Comparison of ENCODE assay signal across 8 mouse cellular contexts in the genomic region with DNA sequence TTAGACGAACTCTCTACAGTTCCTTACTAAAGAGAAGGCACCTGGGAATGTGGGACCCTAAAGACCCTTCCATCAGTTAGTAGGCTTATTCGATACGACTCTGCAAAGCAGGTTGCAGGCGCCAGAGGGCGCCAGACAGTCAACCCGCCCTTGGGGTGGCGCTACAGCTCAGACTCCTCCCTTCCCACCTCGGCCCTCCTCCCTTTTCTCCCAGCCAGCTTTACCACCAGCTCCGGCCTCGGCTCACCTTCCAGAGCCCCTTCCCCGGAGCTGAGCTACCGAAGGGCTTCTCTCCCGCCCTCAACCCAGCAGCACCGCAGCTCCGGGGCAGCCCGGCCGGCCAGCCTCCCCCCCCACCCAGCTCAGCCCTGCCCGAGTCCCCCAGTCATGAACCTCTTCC. TPM values are rescaled to one million over a fixed set of nuclear protein-coding genes. Genes with fewer than 3 reads are reported as not detected.
DNase-seq lines count a peak whose midpoint lies in the region; ATAC-seq lines count a peak whose summit lies in the region.

Gene Kdelr1, plus strand, starts transcription at position 149 of the 400 bp plus-strand sequence.

- peak; percentile 95 for DNase-seq in NIH3T3 (ENCODE audit: low read depth)
- DNase-seq in cerebellum, postnatal 10 days = peak; percentile 96 to 97
- peak; percentile 81 to 87 for DNase-seq in frontal cortex, postnatal 14 days (ENCODE audit: low spot score in 2 of 2)
- peak; percentile 90 to 95 for DNase-seq in layer of hippocampus, postnatal 25 days (ENCODE audit: extremely low spot score in 1 of 2, low spot score in 1 of 2)
- peak; percentile 92 for DNase-seq in lung, postnatal 25 days (ENCODE audit: low spot score)
- peak; percentile 97 for DNase-seq in retina, embryonic 14.5 days (ENCODE audit: low spot score)
- DNase-seq in thymus, postnatal 4 days = peak; percentile 95

- peak; percentile 63 for ATAC-seq in hindbrain, embryonic 13.5 days (ENCODE audit: low FRiP score)

- H3K4me1 ChIP-seq in hindbrain, embryonic 13.5 days (replicated peaks) = peaks cover 60% of the 10 kb centered on the region

- peak within 1 kb of the TSS; percentile 89 for H3K27ac ChIP-seq in hindbrain, embryonic 13.5 days

- under 1% methylated on average over 18 of the region's 18 CpGs for WGBS in hindbrain, embryonic 13.5 days

- H3K9me3 ChIP-seq in hindbrain, embryonic 13.5 days = no peaks in the 10 kb centered on the region

- peaks cover 38% of the 10 kb centered on the region for H3K27me3 ChIP-seq in hindbrain, embryonic 13.5 days

- H3K4me2 ChIP-seq in hindbrain, embryonic 13.5 days = peak within 1 kb of the TSS; percentile 83

- peaks cover 34% of the 10 kb centered on the region for H3K36me3 ChIP-seq in hindbrain, embryonic 13.5 days

- peak within 1 kb of the TSS; percentile 68 for H3K4me3 ChIP-seq in hindbrain, embryonic 13.5 days

- peak within 1 kb of the TSS; percentile 98 for H3K9ac ChIP-seq in hindbrain, embryonic 13.5 days

RNA-seq across cellular contexts. Expression of gene Kdelr1, which starts in this region (rescaled TPM):
- polyA plus RNA-seq in hindbrain, embryonic 13.5 days (2015; fragmentation: Nextera tagmentation; extraction: Ambion mirVana) = 40.6 and 45.7 TPM in 2 replicates
- 10 to 100 TPM; 74.9 to 75.2 TPM for total RNA-seq in layer of hippocampus, postnatal 25 days (2021)

Comparison
In these comparisons a context has a peak if more than half of its experiments do, and no peak if none do; other contexts are left out.
1. Peak in every context shown above with its lines: DNase-seq, ATAC-seq, H3K4me3 ChIP-seq and H3K27ac ChIP-seq.